Mouse (Mus musculus): ENCODE results near the gene Tfcp2l1. TPM values are rescaled to one million over a fixed set of nuclear protein-coding genes. Genes with fewer than 3 reads are reported as not detected.
A peak's percentile ranks its signal among the peaks of the same experiment; 100 is the strongest.

Gene Tfcp2l1
- 0.04 and 0.05 TPM in 2 replicates for polyA plus RNA-seq (2012; rRNA removed)

GRCm38 (mm10) chr1:118627781-118628464 lies at the start of gene Tfcp2l1:
TSS of gene Tfcp2l1 (plus strand) at chr1:118627945.
- TF ChIP-seq CTCF (IDR thresholded peaks at IDR 0.05; ENCODE audit: extremely low read depth, insufficient read depth, insufficient read length, insufficient replicate concordance) (no peak), POLR2A (IDR thresholded peaks at IDR 0.05; ENCODE audit: low read depth, low read length) (no peak)
- WGBS, result 3% methylated on average over 48 of the region's 48 CpGs
- H3K4me3 ChIP-seq (ENCODE audit: extremely low read depth, insufficient read depth, insufficient read length), result peak within 1 kb of the TSS; percentile 17; the same call in 1 of the 2 replicates

GRCm38 (mm10) chr1:118580174-118580702 lies 47.5 kb upstream of the Tfcp2l1 start:
- DNase-seq (ENCODE audit: low read depth in 1 of 2, low spot score in 2 of 2), result no peak
- no peaks in the 10 kb centered on the region for H3K4me1 ChIP-seq (ENCODE audit: control insufficient read depth, insufficient read depth, insufficient read length)
- no peak overlapping the region for H3K4me3 ChIP-seq (ENCODE audit: extremely low read depth, insufficient read depth, insufficient read length)
- TF ChIP-seq POLR2A (IDR thresholded peaks at IDR 0.05; ENCODE audit: low read depth, low read length) (no peak), CTCF (IDR thresholded peaks at IDR 0.05; ENCODE audit: extremely low read depth, insufficient read depth, insufficient read length, insufficient replicate concordance) (no peak)
- H3K27me3 ChIP-seq (ENCODE audit: control insufficient read depth, insufficient read depth, low read length), result no peaks in the 10 kb centered on the region
- peaks cover 20% of the 10 kb centered on the region for H3K36me3 ChIP-seq (ENCODE audit: control insufficient read depth, insufficient read depth, low read length)
- H3K27ac ChIP-seq (ENCODE audit: insufficient read depth, low read length), result no peak overlapping the region
- WGBS, result 89% methylated on average over 2 of the region's 2 CpGs

More at GRCm38 (mm10) chr1:118627781-118628464, at the start of gene Tfcp2l1:
- Histone ChIP-seq H3K27ac (ENCODE audit: insufficient read depth, low read length) (no peak within 1 kb of the TSS), H3K36me3 (ENCODE audit: control insufficient read depth, insufficient read depth, low read length) (no peaks in the 10 kb centered on the region), H3K27me3 (ENCODE audit: control insufficient read depth, insufficient read depth, low read length) (peaks cover 8% of the 10 kb centered on the region), H3K4me1 (ENCODE audit: control insufficient read depth, insufficient read depth, insufficient read length) (peaks cover 5% of the 10 kb centered on the region)
- peak in 1 of 2 experiments; percentile 40 for DNase-seq (ENCODE audit: low read depth in 1 of 2, low spot score in 2 of 2)

- DNase-seq (ENCODE audit: low read depth in 1 of 2, low spot score in 2 of 2), result no peak
- H3K27me3 ChIP-seq (ENCODE audit: control insufficient read depth, insufficient read depth, low read length), result no peaks in the 10 kb centered on the region
- TF ChIP-seq CTCF (IDR thresholded peaks at IDR 0.05; ENCODE audit: extremely low read depth, insufficient read depth, insufficient read length, insufficient replicate concordance), result no peak
- TF ChIP-seq POLR2A (IDR thresholded peaks at IDR 0.05; ENCODE audit: low read depth, low read length), result no peak
- H3K4me1 ChIP-seq (ENCODE audit: control insufficient read depth, insufficient read depth, insufficient read length), result no peaks in the 10 kb centered on the region
- H3K36me3 ChIP-seq (ENCODE audit: control insufficient read depth, insufficient read depth, low read length), result peaks cover 16% of the 10 kb centered on the region
- no peak overlapping the region for H3K27ac ChIP-seq (ENCODE audit: insufficient read depth, low read length)
- WGBS, result 91% methylated on average over 8 of the region's 8 CpGs
- no peak overlapping the region for H3K4me3 ChIP-seq (ENCODE audit: extremely low read depth, insufficient read depth, insufficient read length)
These were observed 46.6 kb upstream of the Tfcp2l1 start for GRCm38 (mm10) chr1:118581179-118581578.

- 89% methylated on average over 5 of the region's 5 CpGs for WGBS
- Histone ChIP-seq H3K4me3 (ENCODE audit: extremely low read depth, insufficient read depth, insufficient read length) (no peak overlapping the region), H3K27me3 (ENCODE audit: control insufficient read depth, insufficient read depth, low read length) (no peaks in the 10 kb centered on the region), H3K4me1 (ENCODE audit: control insufficient read depth, insufficient read depth, insufficient read length) (no peaks in the 10 kb centered on the region), H3K36me3 (ENCODE audit: control insufficient read depth, insufficient read depth, low read length) (peaks cover 26% of the 10 kb centered on the region), H3K27ac (ENCODE audit: insufficient read depth, low read length) (no peak overlapping the region)
- no peak for DNase-seq (ENCODE audit: low read depth in 1 of 2, low spot score in 2 of 2)
- TF ChIP-seq CTCF (IDR thresholded peaks at IDR 0.05; ENCODE audit: extremely low read depth, insufficient read depth, insufficient read length, insufficient replicate concordance) (no peak), POLR2A (IDR thresholded peaks at IDR 0.05; ENCODE audit: low read depth, low read length) (no peak)
These were observed 38.0 kb upstream of the Tfcp2l1 start for GRCm38 (mm10) chr1:118589721-118590120.

GRCm38 (mm10) chr1:118592933-118593332 lies 34.8 kb upstream of the Tfcp2l1 start:
- no peaks in the 10 kb centered on the region for H3K27me3 ChIP-seq (ENCODE audit: control insufficient read depth, insufficient read depth, low read length)
- H3K4me1 ChIP-seq (ENCODE audit: control insufficient read depth, insufficient read depth, insufficient read length), result no peaks in the 10 kb centered on the region
- no peak overlapping the region for H3K27ac ChIP-seq (ENCODE audit: insufficient read depth, low read length)
- 94% methylated on average over 4 of the region's 4 CpGs for WGBS
- H3K4me3 ChIP-seq (ENCODE audit: extremely low read depth, insufficient read depth, insufficient read length), result no peak overlapping the region
- DNase-seq (ENCODE audit: low read depth in 1 of 2, low spot score in 2 of 2), result no peak
- TF ChIP-seq CTCF (IDR thresholded peaks at IDR 0.05; ENCODE audit: extremely low read depth, insufficient read depth, insufficient read length, insufficient replicate concordance), result no peak
- TF ChIP-seq POLR2A (IDR thresholded peaks at IDR 0.05; ENCODE audit: low read depth, low read length), result no peak
- peaks cover 38% of the 10 kb centered on the region for H3K36me3 ChIP-seq (ENCODE audit: control insufficient read depth, insufficient read depth, low read length)

GRCm38 (mm10) chr1:118595395-118595794 lies 32.4 kb upstream of the Tfcp2l1 start:
- TF ChIP-seq POLR2A (IDR thresholded peaks at IDR 0.05; ENCODE audit: low read depth, low read length), result no peak
- TF ChIP-seq CTCF (IDR thresholded peaks at IDR 0.05; ENCODE audit: extremely low read depth, insufficient read depth, insufficient read length, insufficient replicate concordance), result no peak
- WGBS, result 86% methylated on average over 2 of the region's 2 CpGs
- Histone ChIP-seq H3K36me3 (ENCODE audit: control insufficient read depth, insufficient read depth, low read length) (peaks cover 42% of the 10 kb centered on the region), H3K27ac (ENCODE audit: insufficient read depth, low read length) (no peak overlapping the region), H3K4me1 (ENCODE audit: control insufficient read depth, insufficient read depth, insufficient read length) (no peaks in the 10 kb centered on the region), H3K4me3 (ENCODE audit: extremely low read depth, insufficient read depth, insufficient read length) (no peak overlapping the region), H3K27me3 (ENCODE audit: control insufficient read depth, insufficient read depth, low read length) (no peaks in the 10 kb centered on the region)
- no peak for DNase-seq (ENCODE audit: low read depth in 1 of 2, low spot score in 2 of 2)

Measured in spleen, adult 2 months (tissue).